Mouse (Mus musculus) cerebellum, postnatal 36 days (tissue): ENCODE measurements around the gene Aif1l.
"Not testable (repeated sequence)": the region's sequence is repeated elsewhere in the genome, so short reads cannot be mapped to it uniquely, and the experiment has no call there.

Source experiments
- DNase-seq, 2 experiments: peaks; one replicate each; pipeline ENCODE4 v3.0.0; 2021 to 2022; ENCODE audit warnings: mixed read lengths in 2 of 2

Aif1l gene

GRCm38 (mm10) chr2:31950058-31950871, at the start of gene Aif1l:
Gene Aif1l, plus strand, starts transcription at chr2:31950139.
- DNase-seq = peak in 1 of 2 experiments; percentile 16

- no peak for DNase-seq
These were observed 49.0 kb upstream of the Aif1l start for GRCm38 (mm10) chr2:31900932-31901331.

GRCm38 (mm10) chr2:31901659-31902362, 48.1 kb upstream of the Aif1l start:
- DNase-seq = no peak

- no peak for DNase-seq
These were observed 45.9 kb upstream of the Aif1l start for GRCm38 (mm10) chr2:31904089-31904488.

- no peak for DNase-seq
These were observed 45.3 kb upstream of the Aif1l start for GRCm38 (mm10) chr2:31904622-31905021.

- DNase-seq = no peak
These were observed 44.3 kb upstream of the Aif1l start for GRCm38 (mm10) chr2:31905682-31906081.

- no peak for DNase-seq
These were observed 43.5 kb upstream of the Aif1l start for GRCm38 (mm10) chr2:31906407-31906806.

GRCm38 (mm10) chr2:31912575-31912974, 37.4 kb upstream of the Aif1l start:
- DNase-seq = peak in 1 of 2 experiments; percentile 15

GRCm38 (mm10) chr2:31914213-31914612, 35.7 kb upstream of the Aif1l start:
- not testable (repeated sequence) for DNase-seq

- peak; percentile 81 for DNase-seq
These were observed 34.8 kb upstream of the Aif1l start for GRCm38 (mm10) chr2:31915112-31915511.

GRCm38 (mm10) chr2:31917636-31918035, 32.3 kb upstream of the Aif1l start:
- DNase-seq = peak; percentile 24 to 30

GRCm38 (mm10) chr2:31923645-31924044, 26.3 kb upstream of the Aif1l start:
- no peak for DNase-seq

GRCm38 (mm10) chr2:31924811-31925210, 25.1 kb upstream of the Aif1l start:
- peak; percentile 29 to 38 for DNase-seq

- DNase-seq = no peak
These were observed 24.0 kb upstream of the Aif1l start for GRCm38 (mm10) chr2:31925936-31926335.

- DNase-seq = no peak
These were observed 20.3 kb upstream of the Aif1l start for GRCm38 (mm10) chr2:31929664-31930063.

- no peak for DNase-seq
These were observed 15.4 kb upstream of the Aif1l start for GRCm38 (mm10) chr2:31934551-31934950.

- no peak for DNase-seq
These were observed 14.9 kb upstream of the Aif1l start for GRCm38 (mm10) chr2:31935054-31935453.

- DNase-seq = no peak
These were observed 11.6 kb upstream of the Aif1l start for GRCm38 (mm10) chr2:31938298-31938697.

- no peak for DNase-seq
These were observed 6.9 kb upstream of the Aif1l start for GRCm38 (mm10) chr2:31943011-31943410.

- DNase-seq = no peak
These were observed 4.4 kb upstream of the Aif1l start for GRCm38 (mm10) chr2:31945580-31945979.

- DNase-seq = no peak
These were observed 1.5 kb upstream of the Aif1l start for GRCm38 (mm10) chr2:31948392-31948791.

GRCm38 (mm10) chr2:31948801-31949200, 1.1 kb upstream of the Aif1l start:
- DNase-seq = no peak

- DNase-seq = no peak
These were observed 1.0 kb downstream of the Aif1l start for GRCm38 (mm10) chr2:31950966-31951365.

- DNase-seq = no peak
These were observed 2.3 kb downstream of the Aif1l start for GRCm38 (mm10) chr2:31952236-31952635.
